Mouse (Mus musculus): ENCODE data around the gene Olfr1326-ps1.

Gene Olfr1326-ps1

DNA sequence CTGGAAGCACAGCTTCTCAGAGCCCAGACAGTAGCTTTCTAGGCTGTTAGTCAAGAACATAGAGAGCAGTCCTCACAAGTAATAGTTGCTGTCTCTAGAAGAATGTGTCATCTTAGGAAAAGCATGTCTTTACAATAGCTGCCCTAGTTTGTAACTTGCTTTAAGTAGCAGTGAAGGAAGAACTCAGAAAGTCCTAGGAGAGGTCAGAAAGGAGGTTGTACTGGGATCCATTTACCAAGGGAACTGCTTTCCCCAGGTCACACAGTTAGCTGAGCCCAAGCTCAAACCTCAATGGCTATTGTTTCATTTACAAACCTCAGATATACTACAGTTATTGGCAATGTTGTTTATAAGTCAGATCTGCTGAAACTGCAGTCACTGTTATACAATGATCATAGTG lies at the start of gene Olfr1326-ps1:
Olfr1326-ps1 (minus strand) TSS at position 101 of the 400 bp plus-strand sequence.
- DNase-seq = no peak

DNA sequence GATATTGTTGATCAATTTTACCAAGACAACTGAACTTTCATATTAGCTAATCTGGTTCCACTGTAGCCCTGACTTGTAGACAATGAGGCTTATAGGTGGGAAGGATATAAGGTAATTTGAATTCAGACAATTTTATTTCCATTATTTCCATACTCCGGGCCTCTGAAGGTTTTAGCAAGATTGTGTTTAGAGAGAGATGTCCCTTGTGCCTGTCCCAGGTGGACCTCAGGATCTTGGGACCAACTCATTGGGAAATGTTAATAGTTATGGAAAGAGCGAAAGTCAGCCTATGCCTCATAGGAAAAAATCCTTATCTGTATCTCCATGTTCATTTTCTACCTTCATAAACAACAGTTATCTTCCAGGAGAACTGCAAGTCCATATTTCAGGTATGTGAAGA lies 17.7 kb upstream of the Olfr1326-ps1 start, which contains the start of gene Olfr1325:
Olfr1325 (plus strand) TSS at position 301 of the 400 bp plus-strand sequence.
- no peak for DNase-seq
